Mouse (Mus musculus): ENCODE measurements around the gene Gm49318. TPM values are rescaled to one million over a fixed set of nuclear protein-coding genes. Genes with fewer than 3 reads are reported as not detected.
A peak's percentile ranks its signal among the peaks of the same experiment; 100 is the strongest.

The Gm49318 gene
- not detected in 2 replicates for polyA plus RNA-seq (2015; fragmentation: Nextera tagmentation; extraction: Ambion mirVana)

GRCm38 (mm10) chr9:22070791-22071573 is at the start of gene Gm49318, which contains the start of gene Zfp653:
Gm49318 (minus strand) TSS chr9:22071259.
Zfp653 (minus strand) TSS chr9:22071376.
- H3K36me3 ChIP-seq = peaks cover 56% of the 10 kb centered on the region
- ATAC-seq (ENCODE audit: low read depth) = peak; percentile 98
- peak within 1 kb of the TSS; percentile 83 for H3K9ac ChIP-seq
- peak within 1 kb of the TSS; percentile 97 for H3K27ac ChIP-seq (replicated peaks)
- WGBS = under 1% methylated on average over 70 of the region's 87 CpGs
- H3K4me1 ChIP-seq (replicated peaks) = peaks cover 19% of the 10 kb centered on the region
- H3K4me2 ChIP-seq = peak within 1 kb of the TSS; percentile 59
- H3K4me3 ChIP-seq = peak within 1 kb of the TSS; percentile 73
- H3K9me3 ChIP-seq = no peaks in the 10 kb centered on the region
- H3K27me3 ChIP-seq = no peaks in the 10 kb centered on the region

- Histone ChIP-seq H3K9me3 (no peaks in the 10 kb centered on the region), H3K36me3 (no peaks in the 10 kb centered on the region), H3K4me1 (replicated peaks) (peaks cover 19% of the 10 kb centered on the region), H3K27me3 (peaks cover 17% of the 10 kb centered on the region), H3K9ac (no peak overlapping the region), H3K27ac (replicated peaks) (no peak overlapping the region), H3K4me3 (no peak overlapping the region), H3K4me2 (no peak overlapping the region)
- ATAC-seq (ENCODE audit: low read depth) = no peak
- WGBS = 88% methylated on average over 4 of the region's 4 CpGs
Observed at GRCm38 (mm10) chr9:22119543-22119942, 48.5 kb upstream of the Gm49318 start.

GRCm38 (mm10) chr9:22117754-22118456 is 46.8 kb upstream of the Gm49318 start:
- H3K4me2 ChIP-seq = peak overlapping the region; percentile 85
- WGBS = 47% methylated on average over 10 of the region's 10 CpGs
- peaks cover 19% of the 10 kb centered on the region for H3K4me1 ChIP-seq (replicated peaks)
- H3K27me3 ChIP-seq = peaks cover 16% of the 10 kb centered on the region
- peak overlapping the region; percentile 75 for H3K4me3 ChIP-seq
- no peaks in the 10 kb centered on the region for H3K9me3 ChIP-seq
- ATAC-seq (ENCODE audit: low read depth) = no peak
- peak overlapping the region; percentile 76 for H3K9ac ChIP-seq
- H3K27ac ChIP-seq (replicated peaks) = no peak overlapping the region
- H3K36me3 ChIP-seq = peaks cover 13% of the 10 kb centered on the region

GRCm38 (mm10) chr9:22116740-22117426 is 45.8 kb upstream of the Gm49318 start, which contains the start of gene Elof1:
Elof1 (minus strand) TSS chr9:22117172.
- H3K36me3 ChIP-seq = peaks cover 24% of the 10 kb centered on the region
- H3K27me3 ChIP-seq = peaks cover 6% of the 10 kb centered on the region; the same call in 1 of the 2 replicates
- H3K4me1 ChIP-seq (replicated peaks) = peaks cover 19% of the 10 kb centered on the region
- H3K9ac ChIP-seq = peak within 1 kb of the TSS; percentile 84
- 1% methylated on average over 52 of the region's 52 CpGs for WGBS
- ATAC-seq (ENCODE audit: low read depth) = peak; percentile 96
- no peaks in the 10 kb centered on the region for H3K9me3 ChIP-seq
- H3K4me2 ChIP-seq = peak within 1 kb of the TSS; percentile 85
- H3K4me3 ChIP-seq = peak within 1 kb of the TSS; percentile 75
- peak within 1 kb of the TSS; percentile 71 for H3K27ac ChIP-seq (replicated peaks)

GRCm38 (mm10) chr9:22116086-22116485 is 45.0 kb upstream of the Gm49318 start:
- no peaks in the 10 kb centered on the region for H3K9me3 ChIP-seq
- peak overlapping the region; percentile 75 for H3K4me3 ChIP-seq
- peaks cover 5% of the 10 kb centered on the region; the same call in 1 of the 2 replicates for H3K27me3 ChIP-seq
- peak overlapping the region; percentile 84 for H3K9ac ChIP-seq
- 13% methylated on average over 15 of the region's 15 CpGs for WGBS
- peaks cover 32% of the 10 kb centered on the region for H3K36me3 ChIP-seq
- peaks cover 19% of the 10 kb centered on the region for H3K4me1 ChIP-seq (replicated peaks)
- no peak for ATAC-seq (ENCODE audit: low read depth)
- H3K27ac ChIP-seq (replicated peaks) = peak overlapping the region; percentile 71
- H3K4me2 ChIP-seq = peak overlapping the region; percentile 85

- Histone ChIP-seq H3K27me3 (peaks cover 5% of the 10 kb centered on the region; the same call in 1 of the 2 replicates), H3K9ac (peak overlapping the region; percentile 84), H3K27ac (replicated peaks) (peak overlapping the region; percentile 5; the same call in 1 of the 2 replicates), H3K4me2 (peak overlapping the region; percentile 85), H3K36me3 (peaks cover 34% of the 10 kb centered on the region), H3K4me3 (peak overlapping the region; percentile 75), H3K9me3 (no peaks in the 10 kb centered on the region), H3K4me1 (replicated peaks) (peaks cover 19% of the 10 kb centered on the region)
- ATAC-seq (ENCODE audit: low read depth) = no peak
- 92% methylated on average over 4 of the region's 4 CpGs for WGBS
Observed at GRCm38 (mm10) chr9:22115635-22116034, 44.6 kb upstream of the Gm49318 start.

- no peak overlapping the region for H3K9ac ChIP-seq
- WGBS = 87% methylated on average over 9 of the region's 9 CpGs
- H3K36me3 ChIP-seq = peaks cover 33% of the 10 kb centered on the region
- no peak overlapping the region for H3K4me3 ChIP-seq
- no peaks in the 10 kb centered on the region for H3K9me3 ChIP-seq
- no peak overlapping the region for H3K4me2 ChIP-seq
- no peaks in the 10 kb centered on the region for H3K4me1 ChIP-seq (replicated peaks)
- H3K27ac ChIP-seq (replicated peaks) = no peak overlapping the region
- no peaks in the 10 kb centered on the region for H3K27me3 ChIP-seq
- ATAC-seq (ENCODE audit: low read depth) = no peak
Observed at GRCm38 (mm10) chr9:22108194-22108593, 37.1 kb upstream of the Gm49318 start.

GRCm38 (mm10) chr9:22099922-22100321 is 28.9 kb upstream of the Gm49318 start:
- 3% methylated on average over 18 of the region's 18 CpGs for WGBS
- no peak overlapping the region for H3K4me2 ChIP-seq
- no peak for ATAC-seq (ENCODE audit: low read depth)
- no peaks in the 10 kb centered on the region for H3K36me3 ChIP-seq
- no peak overlapping the region for H3K9ac ChIP-seq
- H3K4me3 ChIP-seq = no peak overlapping the region
- peaks cover 6% of the 10 kb centered on the region for H3K4me1 ChIP-seq (replicated peaks)
- H3K27me3 ChIP-seq = peaks cover 48% of the 10 kb centered on the region
- H3K9me3 ChIP-seq = no peaks in the 10 kb centered on the region
- no peak overlapping the region for H3K27ac ChIP-seq (replicated peaks)

GRCm38 (mm10) chr9:22098993-22099696 is 28.1 kb upstream of the Gm49318 start, which contains the start of gene Cnn1:
Cnn1 (plus strand) TSS chr9:22099216.
- 11% methylated on average over 14 of the region's 14 CpGs for WGBS
- H3K4me3 ChIP-seq = no peak within 1 kb of the TSS
- H3K27me3 ChIP-seq = peaks cover 52% of the 10 kb centered on the region
- 0 out of 2 replicates have a peak within 1 kb of the TSS, but pooled peaks have one; percentile 2 for H3K9ac ChIP-seq
- H3K4me2 ChIP-seq = no peak within 1 kb of the TSS
- ATAC-seq (ENCODE audit: low read depth) = no peak
- H3K36me3 ChIP-seq = no peaks in the 10 kb centered on the region
- no peaks in the 10 kb centered on the region for H3K9me3 ChIP-seq
- no peak within 1 kb of the TSS for H3K27ac ChIP-seq (replicated peaks)
- H3K4me1 ChIP-seq (replicated peaks) = peaks cover 6% of the 10 kb centered on the region

GRCm38 (mm10) chr9:22095854-22096307 is 24.8 kb upstream of the Gm49318 start:
- H3K27ac ChIP-seq (replicated peaks) = no peak overlapping the region
- peaks cover 45% of the 10 kb centered on the region for H3K27me3 ChIP-seq
- H3K36me3 ChIP-seq = no peaks in the 10 kb centered on the region
- no peaks in the 10 kb centered on the region for H3K9me3 ChIP-seq
- peak overlapping the region; percentile 64 for H3K4me2 ChIP-seq
- H3K9ac ChIP-seq = peak overlapping the region; percentile 70
- ATAC-seq (ENCODE audit: low read depth) = peak; percentile 59
- peak overlapping the region; percentile 36 for H3K4me3 ChIP-seq
- 2% methylated on average over 24 of the region's 24 CpGs for WGBS
- H3K4me1 ChIP-seq (replicated peaks) = peaks cover 6% of the 10 kb centered on the region

- Histone ChIP-seq H3K27me3 (peaks cover 14% of the 10 kb centered on the region), H3K4me3 (no peak overlapping the region), H3K9me3 (no peaks in the 10 kb centered on the region), H3K9ac (no peak overlapping the region), H3K4me2 (no peak overlapping the region), H3K27ac (replicated peaks) (no peak overlapping the region), H3K36me3 (no peaks in the 10 kb centered on the region), H3K4me1 (replicated peaks) (peaks cover 6% of the 10 kb centered on the region)
- 86% methylated on average over 6 of the region's 6 CpGs for WGBS
- ATAC-seq (ENCODE audit: low read depth) = no peak
Observed at GRCm38 (mm10) chr9:22092746-22093145, 21.7 kb upstream of the Gm49318 start.

Measured in neural tube, embryonic 13.5 days (tissue).